Mouse (Mus musculus) brain, adult 2 months (tissue): ENCODE results near the gene Map2k3.

Source experiments
- DNase-seq: peaks from one replicate; pipeline ENCODE4 v3.0.0; 2011; ENCODE audit warnings: low read depth, low spot score

The Map2k3 gene

DNA sequence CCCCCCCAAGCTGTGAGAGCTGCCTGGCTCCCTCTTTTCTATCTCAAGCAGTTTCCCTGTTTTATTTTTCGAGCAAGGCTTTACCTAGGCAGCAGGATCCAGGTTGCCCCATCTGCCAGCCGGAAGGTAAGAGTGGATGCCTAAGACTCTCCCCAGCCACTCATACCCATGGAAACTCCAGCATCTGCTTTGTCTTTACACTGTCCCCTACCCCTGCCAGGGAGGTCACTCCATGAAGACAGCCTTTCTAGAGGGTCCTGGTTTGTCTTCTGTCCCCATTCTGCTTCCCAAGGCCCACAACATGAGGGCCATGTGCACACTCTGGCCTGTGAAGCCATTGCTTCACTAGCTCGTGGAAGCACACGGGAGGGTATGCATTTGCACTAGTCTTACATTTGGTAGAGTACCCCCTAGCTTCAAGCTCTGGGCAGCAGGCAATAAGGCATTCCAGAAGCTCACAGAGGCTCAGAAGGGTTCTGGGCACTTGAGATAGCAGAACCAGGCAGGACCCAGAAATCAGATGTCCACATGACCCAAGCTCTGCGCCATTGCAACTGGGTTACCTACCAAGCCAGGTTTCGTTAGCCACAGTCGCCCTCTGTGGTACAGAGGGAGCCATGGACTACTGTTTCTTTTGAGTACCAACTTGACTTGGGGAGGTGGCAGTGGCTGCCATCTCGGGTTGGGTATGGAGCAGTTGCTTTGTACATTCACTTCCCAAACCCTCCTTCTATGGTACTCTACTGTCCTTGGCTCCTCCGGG, 24.0 kb downstream of the Map2k3 start:
- no peak for DNase-seq

DNA sequence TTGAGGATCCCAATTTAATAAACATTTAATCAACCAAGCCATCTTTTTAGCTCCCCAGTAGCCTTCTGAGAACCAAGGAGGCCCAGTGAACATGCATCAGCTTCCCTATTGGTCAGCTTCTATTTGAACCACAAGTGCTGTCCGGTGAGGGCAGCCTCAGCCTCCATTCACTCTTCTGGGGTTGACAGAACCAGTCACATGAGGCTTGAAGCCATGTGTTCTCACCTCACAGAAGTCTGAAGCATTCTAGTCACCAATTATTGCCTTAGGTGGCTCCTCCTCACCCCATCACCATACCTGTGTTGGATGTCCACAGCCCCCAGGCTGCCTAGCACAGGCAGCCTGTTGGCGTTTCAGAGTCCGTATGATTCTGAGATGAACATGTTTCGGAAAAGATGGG, 27.1 kb downstream of the Map2k3 start:
- no peak for DNase-seq

DNA sequence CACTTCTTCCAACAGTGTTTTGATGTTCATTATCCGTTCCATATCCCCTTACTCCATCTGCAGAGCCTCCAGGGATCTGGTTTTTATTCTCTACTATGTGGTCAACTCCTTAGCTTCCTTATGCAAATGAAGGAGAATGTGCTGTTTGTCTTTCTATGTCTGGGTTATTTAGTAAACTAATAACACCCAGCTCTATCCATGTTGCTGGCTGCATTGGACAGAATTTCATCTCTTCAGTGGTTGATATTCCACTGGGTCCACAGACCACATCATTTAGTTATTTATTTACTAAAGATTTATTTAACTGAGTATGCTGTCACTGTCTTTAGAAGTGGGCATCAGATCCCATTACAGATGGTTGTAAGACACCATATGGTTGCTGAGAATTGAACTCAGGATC, 29.3 kb downstream of the Map2k3 start:
- DNase-seq: no peak

DNA sequence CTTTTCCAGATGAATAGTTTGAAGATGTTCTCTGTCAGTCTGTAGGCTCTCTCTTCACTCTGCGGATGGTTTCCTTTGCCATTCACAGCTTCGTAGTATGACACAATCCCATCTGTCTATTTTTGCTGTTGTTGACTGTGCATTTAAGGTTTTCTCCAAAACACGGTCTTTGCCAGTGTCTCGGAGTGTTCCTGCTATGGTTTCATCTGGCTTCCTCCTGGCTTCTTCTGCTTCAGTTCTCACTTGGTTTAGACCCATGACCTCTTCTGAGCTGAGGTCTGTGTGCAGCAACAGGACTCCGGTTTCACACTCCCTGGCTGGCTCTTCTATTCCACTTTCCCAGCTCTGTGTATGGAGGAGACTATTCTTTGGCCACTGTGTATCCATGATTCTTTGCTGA, 30.9 kb downstream of the Map2k3 start:
- peak; percentile 49 for DNase-seq

DNA sequence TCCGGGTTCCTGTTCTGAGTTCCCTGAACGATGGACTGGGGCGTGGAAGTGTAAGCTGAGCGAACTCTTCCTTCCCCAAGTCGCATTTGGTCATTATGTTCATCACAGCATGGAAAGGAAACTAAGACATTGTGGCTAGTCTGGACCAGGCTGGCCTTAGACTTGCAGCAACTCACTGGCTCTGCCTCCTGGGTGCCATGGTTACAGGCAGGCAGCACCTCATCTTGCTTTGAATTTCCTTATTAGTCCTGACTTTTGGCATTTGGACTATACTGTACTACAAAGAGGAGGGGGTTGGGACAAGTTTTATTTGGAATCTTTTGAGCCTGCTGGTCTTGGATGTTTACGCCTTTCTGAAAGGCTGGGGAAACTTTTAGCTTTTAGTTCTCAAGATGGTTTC, 35.1 kb downstream of the Map2k3 start:
- no peak for DNase-seq

DNA sequence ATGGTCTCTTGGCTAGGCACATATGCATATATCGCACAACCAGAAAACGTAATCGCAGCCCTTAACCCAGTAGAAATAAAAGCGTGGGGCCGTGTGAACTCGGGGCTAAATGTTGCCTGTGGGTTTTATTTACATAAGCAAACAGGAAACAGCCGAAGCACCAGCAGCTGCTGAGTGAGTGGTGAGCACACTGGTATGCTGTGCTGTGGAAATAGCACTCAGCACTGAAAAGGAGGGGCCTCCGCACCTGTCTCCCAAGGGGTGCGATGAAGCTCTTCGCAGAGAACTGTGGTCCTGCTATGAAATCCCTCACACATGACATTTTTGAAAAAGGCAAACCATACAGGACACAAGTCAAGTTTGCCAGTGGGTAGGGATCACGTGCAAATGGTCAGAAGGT, 43.3 kb downstream of the Map2k3 start:
- no peak for DNase-seq

DNA sequence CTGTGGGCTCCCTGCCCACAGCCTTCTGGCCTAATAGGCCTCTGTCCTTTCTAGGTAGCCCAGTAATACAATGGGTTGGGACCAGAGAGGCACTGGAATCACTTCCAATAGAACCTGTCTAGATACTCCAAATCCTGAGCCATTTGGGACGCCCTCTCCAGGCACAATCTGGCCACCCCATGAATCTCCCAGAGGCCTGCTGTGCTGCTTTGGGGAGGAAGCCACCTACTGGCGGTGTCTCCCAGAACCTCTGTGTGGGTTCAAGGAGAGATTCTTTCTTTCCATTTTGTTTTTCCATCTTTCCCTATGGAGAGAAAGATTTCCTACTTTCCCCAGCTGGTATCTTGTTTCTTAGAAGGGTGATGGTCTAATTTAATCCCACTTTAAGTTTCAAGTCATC, 44.4 kb downstream of the Map2k3 start:
- no peak for DNase-seq

DNA sequence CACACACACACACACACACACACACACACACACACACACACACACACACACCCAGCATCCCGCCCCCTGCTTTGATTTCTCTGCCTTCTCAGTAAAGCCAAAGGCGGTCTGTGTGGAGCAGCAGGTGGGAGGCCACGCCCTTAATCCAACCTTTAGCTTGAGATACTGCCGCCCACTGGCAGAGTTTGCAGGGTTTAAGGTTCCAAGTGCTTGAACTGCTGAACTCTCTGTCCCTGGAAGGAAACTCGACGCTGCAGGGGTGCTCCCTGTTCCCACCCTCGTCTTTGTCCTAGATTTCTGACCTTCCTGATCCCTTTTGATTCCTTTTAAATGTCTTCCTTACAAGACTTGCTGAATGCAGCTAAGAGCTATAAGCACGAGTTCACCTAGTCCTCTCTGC, 44.9 kb downstream of the Map2k3 start:
- DNase-seq: peak; percentile 29

DNA sequence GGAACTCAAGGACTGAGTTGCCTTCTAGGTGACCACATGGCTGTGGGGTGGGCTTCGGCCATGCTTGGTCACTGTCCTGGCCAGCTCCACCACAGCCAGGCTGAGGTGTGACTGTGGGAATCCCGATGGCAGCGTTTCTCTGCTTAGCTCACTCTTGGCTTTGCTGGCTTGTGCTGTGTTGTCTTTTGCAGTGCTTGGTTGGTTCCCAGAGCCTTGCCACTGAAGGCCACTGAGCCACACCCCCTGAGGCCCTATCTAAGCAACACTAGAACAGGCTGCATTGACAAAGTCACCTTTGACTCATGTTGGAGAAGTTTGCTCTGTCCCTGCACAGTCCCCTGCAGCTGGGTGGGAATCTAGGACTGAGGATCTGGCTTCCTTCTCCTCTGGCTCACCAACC, 45.3 kb downstream of the Map2k3 start:
- DNase-seq: no peak

DNA sequence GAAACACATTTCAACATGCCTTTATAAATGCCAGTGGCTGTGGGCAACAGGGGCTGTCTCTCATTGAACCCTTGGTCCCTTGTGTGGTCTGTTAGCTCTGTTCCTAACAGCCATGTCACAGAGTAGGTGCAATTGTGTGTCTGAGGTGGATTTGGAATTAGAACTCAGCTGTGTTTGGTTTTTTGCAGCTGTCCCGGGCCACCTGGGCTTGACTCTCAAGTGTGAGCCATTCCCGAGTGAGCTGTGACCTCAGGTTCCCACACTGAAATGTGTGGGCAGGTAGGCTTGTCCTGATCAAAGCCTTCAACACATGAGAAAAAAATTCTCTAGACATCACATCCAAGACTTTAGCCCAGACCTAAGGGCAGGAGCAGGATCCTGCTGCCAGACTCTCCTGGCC, 46.8 kb downstream of the Map2k3 start:
- no peak for DNase-seq

DNA sequence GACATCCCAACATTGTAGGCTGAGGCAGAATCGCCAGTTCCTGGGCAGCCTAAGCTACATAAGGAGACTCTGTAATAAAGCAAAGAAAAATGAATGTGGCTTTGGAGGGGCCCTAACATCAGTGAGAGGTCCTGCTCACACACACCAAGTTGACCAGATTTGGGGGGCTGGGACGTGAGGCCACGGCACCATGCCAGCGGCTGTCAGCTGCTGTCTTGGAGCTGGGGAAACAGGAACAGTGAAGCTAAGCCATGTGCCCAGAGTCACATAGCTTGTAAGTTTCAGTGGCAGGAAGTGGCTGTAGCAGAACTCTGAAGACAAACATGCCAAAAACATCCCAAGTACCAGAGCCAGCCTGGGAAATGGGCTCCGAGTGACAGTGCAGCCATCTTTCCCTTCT, 48.0 kb downstream of the Map2k3 start:
- DNase-seq: no peak

DNA sequence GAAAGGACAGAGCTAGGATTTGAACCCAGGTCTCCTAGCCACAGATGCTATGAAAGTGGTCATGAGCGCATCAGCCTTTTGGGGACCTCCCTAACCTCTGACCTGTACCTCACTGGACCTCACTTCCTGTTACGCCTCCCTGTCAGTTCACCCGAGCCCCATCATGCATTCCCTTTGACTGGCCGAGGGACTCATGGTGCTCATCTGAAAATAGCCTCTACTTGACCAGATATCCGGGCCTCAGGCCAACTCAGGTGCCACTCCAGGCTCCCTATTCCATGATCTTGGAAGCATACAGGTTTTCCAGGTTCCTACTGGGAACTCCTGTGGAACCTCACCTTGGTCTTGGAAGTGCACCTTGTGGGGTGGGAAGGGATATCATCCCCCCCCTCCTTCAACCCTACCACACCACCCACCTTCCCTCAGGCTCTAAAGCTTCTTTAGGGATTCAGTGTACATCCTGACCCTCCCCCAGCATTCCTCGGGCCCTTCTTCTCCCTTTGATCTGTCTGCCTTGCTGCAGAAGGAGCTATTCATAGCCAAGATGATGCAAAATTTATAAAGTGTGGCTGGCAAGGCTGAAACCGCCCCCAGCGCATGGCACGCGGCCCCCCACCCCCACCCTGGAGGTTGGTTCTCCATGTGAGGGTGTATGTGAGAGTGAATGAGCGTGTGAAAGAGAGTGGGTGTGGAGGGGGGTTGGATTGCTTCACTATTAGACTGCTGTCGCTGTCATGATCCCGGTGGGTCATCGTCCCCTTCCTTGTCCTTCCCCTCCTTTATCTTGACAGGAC, 50.1 kb downstream of the Map2k3 start:
- peak; percentile 54 for DNase-seq

DNA sequence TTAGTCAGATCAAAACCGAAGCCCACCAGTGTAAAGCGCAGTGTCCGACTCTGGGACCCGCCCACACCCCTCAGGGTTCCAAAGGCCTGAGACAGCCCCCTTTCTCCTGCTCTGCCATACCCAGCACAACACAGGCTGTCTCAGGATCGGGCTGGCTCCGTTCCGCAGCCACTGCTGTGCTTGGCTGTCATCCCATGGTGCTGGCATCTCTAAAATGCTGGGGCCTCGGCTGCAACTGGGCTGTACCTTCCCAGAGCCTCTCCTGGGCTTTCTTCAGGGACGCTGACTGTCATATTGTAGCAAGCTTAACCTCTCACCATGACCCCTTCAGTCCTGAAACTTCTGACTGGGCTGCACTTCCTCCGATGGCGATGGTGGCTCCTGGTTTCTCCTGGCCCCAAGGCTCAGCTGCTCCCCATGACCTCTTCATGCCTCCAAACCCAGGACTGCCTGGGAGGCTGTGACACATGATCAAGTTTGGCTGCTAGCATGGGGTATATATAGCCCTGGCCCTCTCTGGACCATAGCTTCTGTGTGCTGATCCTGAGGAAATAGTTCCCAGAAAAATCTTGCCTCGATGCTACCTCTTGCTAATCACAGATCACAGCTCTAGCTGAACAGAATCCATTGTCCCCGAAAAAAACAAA, 53.2 kb downstream of the Map2k3 start:
- DNase-seq: peak; percentile 91

DNA sequence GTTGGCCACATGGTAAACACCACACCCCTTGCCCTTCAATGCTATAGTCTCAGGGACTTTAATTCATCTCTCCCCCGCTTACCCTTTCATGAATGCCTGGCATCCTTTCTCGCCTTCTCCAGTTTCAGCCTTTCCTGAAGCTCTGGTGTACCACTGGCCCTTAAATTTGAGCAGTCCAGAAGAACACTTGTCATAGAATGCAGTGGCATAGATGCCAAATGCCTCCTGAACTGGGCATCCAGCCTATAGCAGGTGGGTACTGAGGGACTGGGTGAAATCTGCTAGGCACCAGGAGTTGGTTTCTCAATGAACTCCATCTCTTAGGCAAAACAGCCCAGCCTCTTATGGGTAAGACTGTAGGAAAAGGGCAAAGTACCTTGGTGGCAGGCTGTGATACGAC, 58.6 kb downstream of the Map2k3 start:
- DNase-seq: no peak
